Mouse (Mus musculus): ENCODE results near the gene Litaf.
"Not testable (repeated sequence)": the region's sequence is repeated elsewhere in the genome, so short reads cannot be mapped to it uniquely, and the experiment has no call there.

The Litaf gene

DNA sequence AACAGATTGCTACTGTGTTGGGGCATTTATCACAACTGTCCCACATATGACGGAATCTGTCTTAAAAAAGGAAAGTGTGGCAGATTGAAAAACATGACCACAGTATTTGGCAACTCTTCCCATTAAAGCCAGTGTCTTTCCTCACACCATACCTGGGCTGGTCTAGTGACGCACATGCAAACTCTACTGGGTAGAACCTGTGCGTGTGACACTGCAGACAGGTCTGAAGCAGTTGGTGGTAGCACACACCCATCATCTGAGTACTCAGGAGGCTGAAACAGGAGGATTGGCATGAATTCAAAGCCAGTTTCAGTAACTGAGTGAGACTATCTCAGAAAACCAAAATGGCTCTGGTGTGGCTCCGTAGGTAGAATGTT lies 43.9 kb downstream of the Litaf start:
- no peak for DNase-seq (ENCODE audit: low read depth, low spot score)

DNA sequence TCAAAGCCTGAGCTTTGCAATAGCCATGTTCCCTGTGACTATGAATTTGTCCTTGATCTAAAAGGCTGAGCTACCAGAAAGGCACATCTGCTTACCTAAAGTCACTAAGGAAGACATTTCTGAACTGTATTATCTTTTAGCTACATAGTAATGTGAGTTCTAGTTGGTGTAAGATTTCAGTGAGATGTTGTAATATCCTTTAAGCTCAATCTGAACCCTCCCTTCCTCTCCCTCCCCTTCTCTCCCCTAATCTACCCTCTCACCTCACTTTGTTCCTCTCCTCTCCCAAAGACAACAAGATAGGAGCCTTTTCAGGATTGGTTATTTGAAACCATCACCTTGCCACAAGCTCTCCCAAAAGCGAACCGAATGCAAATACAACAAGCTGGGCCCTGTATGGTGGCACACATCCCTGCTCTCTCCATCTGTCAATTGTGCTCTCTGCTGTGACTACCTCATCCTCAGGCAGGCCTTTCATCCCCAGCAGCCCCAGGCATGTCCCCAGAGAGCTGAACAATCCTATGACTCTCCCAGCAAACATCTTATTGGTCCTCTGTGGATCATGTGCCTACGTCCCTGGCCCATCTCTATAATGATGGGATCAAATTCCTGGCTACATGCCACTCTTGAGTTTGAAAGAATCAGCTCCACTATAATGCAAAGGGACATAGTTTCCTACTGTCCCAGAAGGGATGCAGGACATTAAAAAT lies 44.4 kb downstream of the Litaf start:
- DNase-seq (ENCODE audit: low read depth, low spot score) = peak; percentile 98

DNA sequence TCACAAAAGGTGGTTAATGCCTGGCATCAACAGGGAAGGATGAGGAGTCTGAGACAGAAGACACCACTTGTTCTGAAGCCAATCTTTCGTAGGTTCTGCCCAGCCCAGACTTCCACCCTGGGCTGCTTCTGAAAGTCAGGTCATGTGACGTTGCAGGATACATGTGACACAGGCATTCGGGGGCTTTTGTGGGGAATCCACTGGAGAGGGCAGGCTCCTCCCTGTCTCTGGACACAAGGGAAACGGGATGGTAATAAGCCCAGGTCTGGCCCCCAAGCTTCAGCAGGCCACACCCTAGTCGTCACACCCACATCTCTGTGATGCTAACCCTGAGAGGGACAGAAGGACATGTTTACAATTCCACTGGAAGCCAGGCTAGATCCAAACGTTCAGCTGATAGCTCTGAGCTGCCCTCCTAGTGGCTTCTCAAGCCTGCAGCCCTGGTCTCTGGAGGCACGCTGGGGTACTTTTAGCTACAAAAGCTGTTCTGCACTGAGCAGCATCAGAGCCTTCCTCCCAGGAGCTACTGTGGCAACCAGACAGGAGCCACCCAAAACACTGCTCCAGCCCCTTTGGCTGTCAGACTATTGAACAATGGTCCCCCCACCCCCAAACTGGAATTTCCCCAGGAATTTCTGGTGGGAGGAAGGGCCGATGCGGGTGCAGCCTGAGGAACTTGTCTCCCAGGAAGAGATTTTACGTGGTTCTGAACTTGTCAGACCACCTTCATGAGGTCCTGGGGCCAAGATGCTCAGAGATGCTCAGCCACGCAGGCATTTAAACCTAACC lies 48.0 kb downstream of the Litaf start:
- DNase-seq (ENCODE audit: low read depth, low spot score) = no peak

DNA sequence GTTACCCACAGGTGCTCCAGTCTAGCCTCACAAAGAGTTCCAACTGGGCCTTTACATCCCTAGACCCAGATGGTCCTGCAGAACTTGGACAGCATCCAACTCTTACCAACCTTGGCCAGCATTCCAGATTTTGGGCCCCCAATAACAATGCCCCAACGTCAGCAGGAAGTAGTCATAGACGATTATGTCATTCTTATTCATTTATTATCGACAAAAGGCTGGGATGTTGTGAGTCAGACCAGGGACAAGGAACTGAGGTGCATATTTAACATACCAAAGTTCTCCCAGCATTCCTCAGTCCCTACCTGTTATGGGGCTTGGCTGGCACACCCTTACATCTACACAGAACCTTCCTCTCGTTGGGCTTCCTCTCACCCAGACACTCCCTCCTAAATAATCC lies 49.6 kb downstream of the Litaf start:
- DNase-seq (ENCODE audit: low read depth, low spot score) = peak; percentile 41

DNA sequence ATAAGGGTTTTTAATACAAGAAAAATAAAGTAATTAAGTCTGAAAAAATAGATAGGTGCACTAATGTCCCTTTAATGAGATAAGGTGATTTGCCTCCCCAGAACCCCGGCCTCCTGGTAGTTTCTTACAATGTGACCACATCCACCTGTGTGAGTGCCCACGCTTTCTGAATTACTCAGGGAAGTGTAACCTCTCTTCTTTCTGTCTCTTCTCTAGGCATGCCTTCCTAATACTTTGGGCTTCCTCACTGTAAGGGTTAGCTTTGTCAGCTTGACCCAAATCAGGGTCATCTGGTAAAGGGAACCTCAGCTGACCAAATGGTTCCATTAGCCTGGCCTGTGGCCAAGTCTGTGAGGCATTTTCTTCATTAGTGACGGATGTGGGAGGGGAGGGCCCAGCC lies 51.5 kb downstream of the Litaf start:
- no peak for DNase-seq (ENCODE audit: low read depth, low spot score)

DNA sequence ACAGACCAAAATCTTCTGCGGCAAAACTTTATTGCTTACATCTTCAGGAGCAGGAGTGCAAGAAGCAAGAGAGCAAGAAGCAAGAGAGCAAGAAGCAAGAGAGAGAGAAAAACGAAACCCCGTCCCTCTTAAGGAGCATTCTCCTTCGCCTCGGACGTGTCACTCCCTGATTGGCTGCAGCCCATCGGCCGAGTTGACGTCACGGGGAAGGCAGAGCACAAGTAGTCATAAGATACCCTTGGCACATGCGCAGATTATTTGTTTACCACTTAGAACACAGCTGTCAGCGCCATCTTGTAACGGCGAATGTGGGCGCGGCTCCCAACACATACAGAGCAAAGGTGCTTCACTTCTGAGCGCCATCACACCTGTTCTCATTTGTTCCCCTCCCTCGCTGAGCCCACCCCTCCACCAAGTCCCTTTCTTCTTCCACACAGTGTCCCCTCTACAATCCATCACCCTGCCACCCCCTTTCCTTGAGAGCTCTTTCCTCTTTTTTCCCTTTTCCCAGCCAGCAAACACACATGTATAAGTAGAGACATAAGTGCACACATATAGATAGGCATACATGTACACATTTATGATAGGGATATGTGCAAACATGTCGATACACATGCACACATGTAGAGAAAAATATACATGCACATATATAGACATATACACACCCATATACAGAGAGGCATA lies 52.4 kb downstream of the Litaf start:
- DNase-seq (ENCODE audit: low read depth, low spot score) = not testable (repeated sequence)

DNA sequence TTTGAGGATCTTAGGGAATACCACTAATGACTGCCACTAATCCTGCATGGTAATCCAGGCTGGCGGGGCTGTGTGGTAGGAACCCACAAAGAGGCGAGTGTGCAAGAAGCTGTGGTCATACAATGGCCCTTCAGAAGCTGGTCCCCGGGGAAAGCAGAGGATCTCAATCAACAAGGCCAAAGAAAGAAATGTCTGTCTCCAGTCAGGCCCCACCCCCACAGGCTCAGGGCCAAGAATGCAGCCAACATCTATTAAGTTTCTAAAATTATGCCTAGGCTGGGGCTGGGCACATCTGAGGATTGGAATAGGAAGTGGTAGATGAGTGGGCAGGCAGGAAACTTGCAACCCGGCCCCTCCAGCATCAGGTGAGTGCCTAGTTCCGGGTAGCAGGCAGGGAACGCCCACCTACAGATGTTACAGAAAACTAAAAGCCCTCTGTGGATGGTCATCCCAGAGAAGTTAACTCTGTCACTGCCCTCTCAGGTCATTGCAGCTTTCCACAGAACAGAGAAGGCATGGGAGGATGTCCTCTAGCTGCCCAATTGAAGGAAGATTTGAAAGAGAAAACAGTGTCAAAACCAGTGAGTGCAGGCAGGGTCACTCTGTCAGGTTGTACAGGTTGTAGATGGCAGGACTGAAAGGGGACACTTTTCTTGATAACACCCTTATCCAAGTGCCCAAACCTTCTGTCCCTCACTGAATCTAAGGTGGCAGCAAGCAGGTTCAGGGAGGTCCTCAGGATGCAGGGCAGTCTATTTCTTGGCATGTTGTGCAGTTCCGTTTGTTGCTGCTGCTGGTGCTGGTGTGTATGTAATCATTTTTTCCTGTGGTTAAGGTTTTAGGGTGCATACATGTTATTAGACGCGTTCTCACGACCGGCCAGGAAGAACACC lies 53.1 kb downstream of the Litaf start:
- peak; percentile 84 for DNase-seq (ENCODE audit: low read depth, low spot score)

DNA sequence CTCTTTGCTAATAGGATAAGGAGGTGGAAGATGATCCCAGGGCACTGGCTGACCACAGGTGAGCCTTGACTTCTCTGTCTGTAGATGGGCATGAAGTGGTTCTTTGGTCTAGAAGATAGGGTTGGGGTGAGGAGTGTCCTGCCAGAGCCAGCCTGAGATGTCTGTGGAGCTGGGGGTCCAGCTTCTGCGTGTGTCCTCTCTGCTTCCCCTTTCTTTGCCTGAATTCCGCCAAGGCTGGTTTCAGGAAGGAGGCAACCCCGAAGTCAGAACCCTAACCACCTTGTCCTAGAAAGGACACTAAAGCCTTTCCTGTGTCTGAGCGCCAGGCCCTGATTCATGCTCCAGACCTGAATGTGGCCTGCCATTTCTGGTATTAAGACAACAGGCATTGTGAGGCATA lies 54.0 kb downstream of the Litaf start:
- DNase-seq (ENCODE audit: low read depth, low spot score) = no peak

DNA sequence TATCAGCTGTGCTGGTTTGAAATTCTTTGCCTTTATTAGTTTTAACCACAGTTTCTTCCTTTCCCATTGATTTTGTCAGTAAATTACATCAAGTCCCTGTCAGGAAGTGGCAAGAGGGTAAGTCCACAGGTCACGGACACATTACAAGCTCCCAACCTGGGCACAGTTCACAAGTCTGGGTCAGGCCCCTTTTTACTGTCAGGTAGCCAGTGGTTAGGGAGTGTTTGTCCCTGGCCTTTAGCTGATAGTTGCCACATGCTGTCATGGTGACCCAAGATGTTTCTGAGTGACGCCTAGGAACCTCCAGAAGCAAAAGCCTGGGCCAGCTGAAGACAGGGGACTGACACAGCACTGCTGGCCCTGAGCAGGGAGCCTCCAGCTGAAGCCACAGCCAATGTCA lies 54.8 kb downstream of the Litaf start:
- no peak for DNase-seq (ENCODE audit: low read depth, low spot score)

DNA sequence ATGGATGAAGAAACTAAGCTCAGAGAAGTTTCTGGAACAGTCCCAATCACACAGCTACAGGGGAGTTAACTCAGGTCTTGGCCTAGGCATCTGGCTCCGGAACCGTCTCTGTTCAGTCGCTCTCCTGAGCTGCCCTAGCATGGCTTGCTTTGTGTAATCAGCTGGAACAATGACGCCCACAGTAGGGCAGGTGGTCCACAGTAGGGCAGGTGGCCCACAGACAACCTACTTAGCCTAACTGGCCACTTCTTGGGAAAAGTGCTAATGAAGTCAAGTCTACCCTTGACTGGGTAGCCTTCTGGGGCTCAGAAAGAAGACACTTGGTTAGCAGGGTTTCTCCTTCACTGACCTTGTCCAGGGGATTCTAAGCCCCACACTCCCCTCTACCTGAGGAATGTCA lies 55.7 kb downstream of the Litaf start:
- no peak for DNase-seq (ENCODE audit: low read depth, low spot score)

DNA sequence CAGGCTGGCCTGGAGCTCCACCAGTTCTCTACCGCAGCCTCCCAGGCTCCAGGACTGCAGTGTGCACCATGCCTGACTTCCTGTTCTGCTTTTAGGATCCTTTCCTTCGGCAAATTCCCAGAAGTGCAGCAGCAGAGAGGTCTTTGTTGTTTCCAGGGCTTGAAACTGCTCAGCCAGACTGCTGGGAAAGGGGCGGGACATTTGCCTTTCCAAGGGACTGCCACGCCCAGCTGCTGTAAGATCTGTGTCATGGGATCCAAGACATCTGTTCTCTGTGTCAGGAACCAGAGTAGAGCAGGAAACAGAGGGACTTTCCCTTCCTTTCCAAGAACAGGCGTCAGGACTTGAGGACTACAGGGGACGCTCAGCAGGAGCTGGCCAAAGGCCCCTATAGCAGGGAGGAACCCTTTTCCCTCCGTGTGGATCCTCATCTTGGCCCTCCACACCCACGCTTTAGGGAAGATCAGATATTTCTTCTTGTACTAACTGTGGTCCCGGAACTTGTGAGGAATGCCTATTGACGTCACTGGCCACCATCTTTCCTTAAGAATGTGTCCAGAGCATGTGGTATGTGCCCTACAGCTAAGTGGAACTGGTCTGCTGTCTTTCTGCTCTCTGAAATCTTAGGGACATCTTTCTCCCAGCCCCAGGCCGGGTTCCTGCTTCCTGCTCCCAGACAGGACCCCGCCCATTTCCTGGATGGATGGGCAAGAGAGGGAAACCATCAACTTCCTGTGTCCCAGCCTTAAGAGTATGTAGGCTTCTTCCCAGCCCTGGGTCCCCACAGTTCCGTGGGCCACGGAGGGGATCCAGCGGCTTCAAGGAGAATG lies 57.6 kb downstream of the Litaf start:
- peak; percentile 100 for DNase-seq (ENCODE audit: low read depth, low spot score)

DNA sequence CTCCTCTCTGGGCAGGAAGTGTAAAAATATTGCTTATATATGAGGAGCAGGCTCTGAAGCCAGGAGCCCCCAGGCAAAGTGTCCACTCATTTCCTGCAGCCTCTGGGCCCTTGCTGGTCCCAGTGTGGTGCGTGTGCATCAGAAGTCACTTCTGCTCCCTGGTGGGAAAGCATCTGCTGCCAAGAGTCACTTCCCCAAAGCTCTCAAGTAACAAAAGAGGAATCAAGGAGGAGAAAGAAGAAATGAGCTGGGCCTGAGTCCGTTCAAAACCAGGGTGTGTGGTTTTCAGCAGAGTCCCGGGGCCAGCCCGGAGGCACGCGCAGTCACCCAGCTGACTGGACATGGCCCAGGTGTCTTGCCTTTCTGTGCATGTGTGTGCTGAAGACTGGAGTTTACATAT lies 59.9 kb downstream of the Litaf start:
- peak; percentile 67 for DNase-seq (ENCODE audit: low read depth, low spot score)

DNA sequence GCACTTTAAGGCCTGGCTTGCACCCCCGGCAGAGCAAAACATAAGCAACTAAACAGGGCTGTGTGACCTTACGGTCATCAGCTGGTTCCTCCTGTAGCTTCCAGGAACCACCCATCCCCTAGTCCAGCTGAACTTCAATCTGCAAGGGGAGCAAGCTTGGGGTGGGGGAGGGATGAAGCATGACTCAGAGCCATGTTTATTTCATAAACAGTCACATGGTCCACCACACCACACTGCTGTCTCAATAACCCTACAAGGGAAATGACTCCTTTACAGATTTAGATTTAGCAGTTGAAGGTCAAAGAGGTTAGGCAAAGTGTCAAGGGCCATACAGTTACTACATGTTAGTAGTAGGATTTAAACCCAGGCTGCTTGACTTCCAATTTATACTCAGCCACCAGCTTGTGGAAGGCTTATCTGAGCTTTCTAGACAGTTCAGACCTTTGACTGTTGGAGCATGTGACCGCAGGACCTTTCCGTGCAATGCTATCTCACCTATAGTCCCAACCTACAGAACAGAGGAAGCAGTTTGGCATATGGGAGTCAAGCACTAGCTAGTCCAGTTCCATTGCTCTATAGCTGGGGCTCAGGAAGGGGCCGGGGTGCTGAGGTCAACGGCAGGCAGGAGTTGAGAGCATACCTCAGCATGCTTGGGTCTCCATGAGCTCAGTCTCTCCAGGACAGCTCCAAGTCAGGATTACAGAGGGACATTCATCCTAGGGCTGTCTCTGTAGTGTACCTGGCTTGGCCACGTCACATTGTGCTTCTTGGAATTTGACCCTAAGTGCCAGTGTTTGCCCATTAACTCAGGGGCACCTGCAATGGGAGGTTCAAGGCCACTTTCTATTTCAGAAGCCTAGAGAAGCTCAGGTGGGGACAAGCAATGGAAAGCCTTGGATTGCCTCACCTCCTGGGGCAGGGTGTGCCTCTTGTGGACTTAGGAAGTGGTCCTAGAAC lies 64.0 kb downstream of the Litaf start:
- DNase-seq (ENCODE audit: low read depth, low spot score) = peak; percentile 63

DNA sequence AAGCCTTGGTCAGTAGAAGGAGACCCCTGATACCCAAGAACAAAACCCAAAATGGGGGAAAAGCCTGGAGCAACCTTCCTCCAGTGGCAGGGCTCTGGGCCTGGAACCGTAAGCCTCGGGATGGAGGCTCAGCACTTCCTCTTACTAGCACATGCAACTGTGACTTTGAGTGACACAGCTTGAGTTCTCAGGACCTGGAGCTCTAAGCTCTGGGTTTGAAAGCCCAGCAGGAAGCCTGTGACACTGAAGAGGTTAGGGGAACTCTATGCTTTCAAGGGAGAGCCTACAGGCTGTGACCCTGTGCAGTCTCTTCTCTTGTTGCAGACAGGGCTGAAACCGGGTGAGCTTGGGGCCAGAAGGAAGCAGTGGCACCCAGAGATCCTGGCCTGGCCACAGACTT lies 66.1 kb downstream of the Litaf start:
- no peak for DNase-seq (ENCODE audit: low read depth, low spot score)

DNA sequence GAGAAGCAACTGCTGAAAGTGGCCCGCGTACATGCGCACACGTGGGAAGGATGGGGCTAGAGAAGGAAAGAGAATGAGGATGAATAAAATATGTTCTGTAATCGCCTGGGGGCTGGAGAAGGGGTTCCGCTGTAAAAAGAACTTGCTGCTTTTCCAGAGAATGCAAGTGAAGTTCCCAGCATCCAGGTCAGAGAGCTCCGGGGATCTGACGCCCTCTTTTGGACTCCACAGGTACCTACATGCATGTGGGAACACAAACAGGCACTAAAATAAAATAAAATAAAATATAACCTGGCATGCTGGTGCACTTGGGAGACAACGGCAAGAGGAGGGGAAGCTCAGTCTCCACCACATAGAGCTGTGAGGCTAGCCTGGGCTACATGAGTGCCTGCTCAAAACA lies 67.7 kb downstream of the Litaf start:
- DNase-seq (ENCODE audit: low read depth, low spot score) = no peak

DNA sequence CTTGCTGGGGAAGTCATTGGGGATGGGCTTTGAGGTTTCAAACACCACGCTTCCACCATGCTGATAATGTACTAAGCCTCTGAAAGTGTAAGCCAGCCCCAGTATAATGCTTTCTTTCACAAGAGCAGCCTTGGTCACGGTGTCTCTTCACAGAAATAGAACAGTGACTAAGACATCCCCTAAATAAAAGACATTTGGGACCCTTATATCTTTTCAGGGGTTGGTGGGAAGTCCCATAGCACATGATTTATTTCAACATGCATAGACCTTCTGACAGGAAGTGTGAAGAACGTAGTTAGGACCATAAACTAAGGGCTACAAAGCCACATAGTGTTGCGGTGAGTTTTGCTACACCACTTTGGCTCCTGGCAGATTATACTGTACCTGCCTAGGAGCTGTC lies 69.4 kb downstream of the Litaf start:
- no peak for DNase-seq (ENCODE audit: low read depth, low spot score)

DNA sequence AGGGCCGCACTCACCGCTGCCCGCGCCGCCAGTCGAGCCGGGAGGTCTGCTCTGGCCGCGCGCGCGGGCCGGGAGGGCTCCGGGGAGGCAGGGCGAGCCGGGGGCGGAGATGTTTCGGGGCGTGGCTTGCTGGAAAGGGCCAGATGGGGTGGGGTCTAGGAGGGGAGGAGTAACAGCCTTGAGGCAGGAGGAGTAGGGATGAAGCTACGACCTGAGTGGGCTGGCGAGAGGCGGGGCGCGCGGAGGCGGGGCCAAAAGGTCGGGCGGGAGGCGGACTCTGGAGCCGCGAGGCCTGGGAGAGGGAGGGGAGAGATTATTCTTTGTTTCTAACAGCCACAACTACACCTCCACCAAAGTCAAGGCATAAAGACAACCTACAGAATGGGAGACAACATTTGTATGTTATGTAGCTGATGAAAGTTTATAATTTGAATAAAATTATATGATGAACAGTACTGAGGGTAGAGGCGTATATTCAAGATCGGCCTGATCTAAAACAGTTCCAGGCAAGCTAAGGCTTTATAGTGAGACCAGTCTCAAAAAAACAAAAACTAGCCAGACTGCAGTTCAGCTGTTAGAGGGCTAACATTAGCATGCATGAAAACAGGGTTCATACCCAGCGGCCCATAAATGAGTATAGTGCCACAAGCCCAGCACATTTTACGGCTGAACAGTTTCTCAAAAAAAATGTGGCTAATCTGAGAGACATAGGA lies 72.8 kb downstream of the Litaf start:
- peak; percentile 98 for DNase-seq (ENCODE audit: low read depth, low spot score)

DNA sequence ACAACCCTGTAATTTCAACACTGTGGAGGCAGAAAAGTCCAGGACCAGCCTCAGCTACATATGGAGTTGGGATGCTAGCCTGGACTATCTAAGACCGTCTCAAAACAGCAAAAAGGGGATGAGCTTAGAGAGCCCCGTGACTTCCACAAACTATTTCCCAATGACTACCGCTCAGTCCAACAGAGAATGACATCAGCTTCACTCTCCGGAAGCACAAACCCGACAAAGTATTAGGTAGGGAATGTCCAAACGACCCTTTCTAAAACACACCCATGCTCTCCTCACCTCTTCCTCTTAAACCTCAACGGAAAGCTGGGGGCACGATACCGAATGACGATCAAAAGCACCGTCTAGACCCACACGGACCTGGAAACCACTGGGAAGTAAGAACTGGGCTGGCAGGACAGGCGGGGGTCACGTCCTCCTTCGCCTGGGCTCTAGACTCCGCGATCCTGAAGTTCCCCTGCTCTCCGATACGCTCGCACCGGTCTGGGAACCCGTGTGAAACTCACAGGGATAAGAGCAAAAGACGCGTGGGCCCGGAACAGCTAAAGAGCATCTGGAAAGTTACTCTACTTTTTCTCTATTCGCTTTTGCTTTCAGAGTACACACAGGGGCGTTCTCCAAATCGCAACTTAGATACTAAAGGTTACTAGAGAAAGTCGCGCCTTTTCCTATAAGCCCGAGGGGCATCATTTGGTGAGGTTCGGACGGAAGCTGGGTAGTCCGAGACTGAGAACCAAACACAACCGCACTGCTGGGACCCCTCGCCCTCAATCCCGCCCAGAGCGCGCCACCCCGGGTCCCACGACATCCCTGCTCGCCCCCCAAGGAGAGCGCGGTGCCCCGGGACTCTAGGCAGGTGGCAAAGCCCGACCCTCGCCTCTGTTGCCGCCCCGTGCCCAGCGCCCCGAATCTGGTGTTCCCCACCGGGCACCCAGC lies 73.6 kb downstream of the Litaf start:
- peak; percentile 92 for DNase-seq (ENCODE audit: low read depth, low spot score)

Data from 3T3-L1 (cell line).